Mouse (Mus musculus) urinary bladder, postnatal 36 days (tissue): ENCODE results near the gene Fkbp11.

Experiments used
- DNase-seq, 2 experiments: peaks; one replicate each; pipeline ENCODE4 v3.0.0; 2022; ENCODE audit warnings: low spot score in 2 of 2, mixed read lengths in 1 of 2

Fkbp11 gene

GRCm38 (mm10) chr15:98740219-98740618 lies 12.2 kb upstream of the Fkbp11 start:
- no peak for DNase-seq

- DNase-seq, result no peak
These were observed 10.8 kb upstream of the Fkbp11 start for GRCm38 (mm10) chr15:98738796-98739195.

GRCm38 (mm10) chr15:98737881-98738280 lies 9.9 kb upstream of the Fkbp11 start:
- no peak for DNase-seq

- DNase-seq, result no peak
These were observed 8.5 kb upstream of the Fkbp11 start for GRCm38 (mm10) chr15:98736521-98736920.

- DNase-seq, result no peak
These were observed 6.1 kb upstream of the Fkbp11 start for GRCm38 (mm10) chr15:98733976-98734566.

GRCm38 (mm10) chr15:98733370-98733769 lies 5.4 kb upstream of the Fkbp11 start:
- DNase-seq, result no peak

- no peak for DNase-seq
These were observed 4.1 kb upstream of the Fkbp11 start for GRCm38 (mm10) chr15:98732006-98732531.

- no peak for DNase-seq
These were observed 2.8 kb upstream of the Fkbp11 start for GRCm38 (mm10) chr15:98730790-98731189.

GRCm38 (mm10) chr15:98729791-98730545 lies 2.0 kb upstream of the Fkbp11 start:
- DNase-seq, result no peak

- no peak for DNase-seq
These were observed 368 bp upstream of the Fkbp11 start for GRCm38 (mm10) chr15:98728366-98728765.

GRCm38 (mm10) chr15:98726746-98727145 lies 1.3 kb downstream of the Fkbp11 start:
- DNase-seq, result no peak

GRCm38 (mm10) chr15:98726079-98726478 lies 1.9 kb downstream of the Fkbp11 start:
- no peak for DNase-seq

- DNase-seq, result no peak
These were observed 3.6 kb downstream of the Fkbp11 start for GRCm38 (mm10) chr15:98724441-98724840.

GRCm38 (mm10) chr15:98722854-98723253 lies 5.1 kb downstream of the Fkbp11 start:
- no peak for DNase-seq

GRCm38 (mm10) chr15:98722191-98722590 lies 5.8 kb downstream of the Fkbp11 start:
- DNase-seq, result no peak

- DNase-seq, result no peak
These were observed 10.7 kb downstream of the Fkbp11 start for GRCm38 (mm10) chr15:98717301-98717700.

GRCm38 (mm10) chr15:98714230-98714652 lies 13.8 kb downstream of the Fkbp11 start:
- DNase-seq, result no peak

GRCm38 (mm10) chr15:98710442-98710841 lies 17.6 kb downstream of the Fkbp11 start:
- DNase-seq, result peak; percentile 27 to 60

GRCm38 (mm10) chr15:98707766-98708372 lies 20.1 kb downstream of the Fkbp11 start, which contains the start of gene Ccdc65:
Ccdc65 (plus strand) TSS chr15:98708207.
- peak; percentile 68 to 84 for DNase-seq

GRCm38 (mm10) chr15:98704312-98704711 lies 23.7 kb downstream of the Fkbp11 start:
- DNase-seq, result no peak

GRCm38 (mm10) chr15:98699190-98700105 lies 28.6 kb downstream of the Fkbp11 start:
- DNase-seq, result peak; percentile 73 to 86
